In genomic region chr16:22430211-22430951, GRCm38 (mm10) we compare ENCODE assay signal across 8 mouse cellular contexts. TPM values are rescaled to one million over a fixed set of nuclear protein-coding genes. Genes with fewer than 3 reads are reported as not detected.
DNase-seq lines count a peak whose midpoint lies in the region; ATAC-seq lines count a peak whose summit lies in the region.

No protein-coding gene starts in this region.

- no peaks in the 10 kb centered on the region for H3K9me3 ChIP-seq in limb, embryonic 12.5 days
- H3K9me3 ChIP-seq in limb, embryonic 10.5 days (replicated peaks): no peaks in the 10 kb centered on the region
- no peaks in the 10 kb centered on the region for H3K9me3 ChIP-seq in liver, embryonic 12.5 days (replicated peaks)

- no peak for ATAC-seq in limb, embryonic 12.5 days (ENCODE audit: insufficient number of reproducible peaks, insufficient read depth, low FRiP score, low TSS enrichment, low read depth)
- ATAC-seq in liver, embryonic 12.5 days: no peak

- no peak overlapping the region for H3K4me2 ChIP-seq in limb, embryonic 12.5 days
- H3K4me2 ChIP-seq in liver, embryonic 12.5 days: no peak overlapping the region

- no peak for DNase-seq in limb, embryonic 10.5 days (ENCODE audit: low spot score)
- DNase-seq in cerebellum, adult 18-20 months: peak; percentile 89 to 91
- peak; percentile 69 to 77 for DNase-seq in frontal cortex, postnatal 36 days (ENCODE audit: low spot score in 2 of 2)
- DNase-seq in left cerebral cortex, postnatal 36 days (ENCODE audit: low spot score in 2 of 2): peak; percentile 61 to 71
- no peak for DNase-seq in thymus, postnatal 36 days
- DNase-seq in heart, postnatal 10 days: no peak

- no peak overlapping the region for H3K4me3 ChIP-seq in limb, embryonic 12.5 days (replicated peaks)
- no peak overlapping the region for H3K4me3 ChIP-seq in limb, embryonic 10.5 days
- H3K4me3 ChIP-seq in liver, embryonic 12.5 days: no peak overlapping the region

- 68% methylated on average over 16 of the region's 16 CpGs for WGBS in limb, embryonic 12.5 days
- 83% methylated on average over 16 of the region's 16 CpGs for WGBS in limb, embryonic 10.5 days
- 76% methylated on average over 16 of the region's 16 CpGs for WGBS in liver, embryonic 12.5 days (ENCODE audit: insufficient replicate concordance)

- H3K27me3 ChIP-seq in limb, embryonic 12.5 days: no peaks in the 10 kb centered on the region
- H3K27me3 ChIP-seq in limb, embryonic 10.5 days (ENCODE audit: low read depth, poor library complexity, severe bottlenecking): no peaks in the 10 kb centered on the region
- peaks cover 12% of the 10 kb centered on the region for H3K27me3 ChIP-seq in liver, embryonic 12.5 days (replicated peaks)

- intact Hi-C loops in left cerebral cortex, postnatal 36 days (cut with DNase I): no loop called here
- intact Hi-C loops in heart, postnatal 10 days (cut with DNase I): no loop called here

- 0 out of 2 replicates have a peak overlapping the region, but pooled peaks have one; percentile 19 for H3K27ac ChIP-seq in limb, embryonic 12.5 days
- H3K27ac ChIP-seq in limb, embryonic 10.5 days: no peak overlapping the region
- H3K27ac ChIP-seq in liver, embryonic 12.5 days: no peak overlapping the region

- H3K4me1 ChIP-seq in limb, embryonic 12.5 days (replicated peaks): peaks cover 36% of the 10 kb centered on the region
- peaks cover 46% of the 10 kb centered on the region for H3K4me1 ChIP-seq in limb, embryonic 10.5 days
- peaks cover 16% of the 10 kb centered on the region; the same call in 1 of the 2 replicates for H3K4me1 ChIP-seq in liver, embryonic 12.5 days

- peaks cover 8% of the 10 kb centered on the region for H3K36me3 ChIP-seq in limb, embryonic 12.5 days
- H3K36me3 ChIP-seq in limb, embryonic 10.5 days: peaks cover 66% of the 10 kb centered on the region
- H3K36me3 ChIP-seq in liver, embryonic 12.5 days: no peaks in the 10 kb centered on the region

- H3K9ac ChIP-seq in limb, embryonic 12.5 days (replicated peaks): no peak overlapping the region; the same call in 1 of the 2 replicates
- no peak overlapping the region for H3K9ac ChIP-seq in liver, embryonic 12.5 days

RNA-seq across cellular contexts. Expression of gene Etv5, which starts 9.1 kb away (rescaled TPM):
- 37.6 and 44.2 TPM in 2 replicates for polyA plus RNA-seq in limb, embryonic 12.5 days (2016; fragmentation: Nextera tagmentation; extraction: Ambion mirVana)
- 66.8 and 74.3 TPM in 2 replicates for polyA plus RNA-seq in limb, embryonic 10.5 days (2016; fragmentation: Nextera tagmentation; extraction: Ambion mirVana)
- 10 to 100 TPM; 81.8 to 87.0 TPM for total RNA-seq in left cerebral cortex, postnatal 36 days (2021)
- 1 to 10 TPM; 8.7 to 8.8 TPM for total RNA-seq in heart, postnatal 10 days (2021)
- 7.4 and 8.0 TPM in 2 replicates for polyA plus RNA-seq in liver, embryonic 12.5 days (2016; fragmentation: Nextera tagmentation; extraction: Ambion mirVana)

Comparison
In these comparisons a context has a peak if more than half of its experiments do, and no peak if none do; other contexts are left out.
1. DNase-seq: peak in cerebellum, adult 18-20 months (2 of 2), frontal cortex, postnatal 36 days (2 of 2) and left cerebral cortex, postnatal 36 days (2 of 2); none in limb, embryonic 10.5 days (single experiment), thymus, postnatal 36 days (0 of 2) and heart, postnatal 10 days (0 of 2).